Mouse (Mus musculus): ENCODE results near the gene Hlf.
A peak's percentile ranks its signal among the peaks of the same experiment; 100 is the strongest.

Hlf gene

GRCm38 (mm10) chr11:90370789-90371291 lies 19.9 kb downstream of the Hlf start:
- DNase-seq (ENCODE audit: low spot score in 2 of 2): no peak

GRCm38 (mm10) chr11:90370367-90370766 lies 20.3 kb downstream of the Hlf start:
- no peak for DNase-seq (ENCODE audit: low spot score in 2 of 2)

GRCm38 (mm10) chr11:90369605-90370004 lies 21.1 kb downstream of the Hlf start:
- DNase-seq (ENCODE audit: low spot score in 2 of 2): peak; percentile 68 to 90

- no peak for DNase-seq (ENCODE audit: low spot score in 2 of 2)
Observed at GRCm38 (mm10) chr11:90369115-90369514, 21.6 kb downstream of the Hlf start.

DNA sequence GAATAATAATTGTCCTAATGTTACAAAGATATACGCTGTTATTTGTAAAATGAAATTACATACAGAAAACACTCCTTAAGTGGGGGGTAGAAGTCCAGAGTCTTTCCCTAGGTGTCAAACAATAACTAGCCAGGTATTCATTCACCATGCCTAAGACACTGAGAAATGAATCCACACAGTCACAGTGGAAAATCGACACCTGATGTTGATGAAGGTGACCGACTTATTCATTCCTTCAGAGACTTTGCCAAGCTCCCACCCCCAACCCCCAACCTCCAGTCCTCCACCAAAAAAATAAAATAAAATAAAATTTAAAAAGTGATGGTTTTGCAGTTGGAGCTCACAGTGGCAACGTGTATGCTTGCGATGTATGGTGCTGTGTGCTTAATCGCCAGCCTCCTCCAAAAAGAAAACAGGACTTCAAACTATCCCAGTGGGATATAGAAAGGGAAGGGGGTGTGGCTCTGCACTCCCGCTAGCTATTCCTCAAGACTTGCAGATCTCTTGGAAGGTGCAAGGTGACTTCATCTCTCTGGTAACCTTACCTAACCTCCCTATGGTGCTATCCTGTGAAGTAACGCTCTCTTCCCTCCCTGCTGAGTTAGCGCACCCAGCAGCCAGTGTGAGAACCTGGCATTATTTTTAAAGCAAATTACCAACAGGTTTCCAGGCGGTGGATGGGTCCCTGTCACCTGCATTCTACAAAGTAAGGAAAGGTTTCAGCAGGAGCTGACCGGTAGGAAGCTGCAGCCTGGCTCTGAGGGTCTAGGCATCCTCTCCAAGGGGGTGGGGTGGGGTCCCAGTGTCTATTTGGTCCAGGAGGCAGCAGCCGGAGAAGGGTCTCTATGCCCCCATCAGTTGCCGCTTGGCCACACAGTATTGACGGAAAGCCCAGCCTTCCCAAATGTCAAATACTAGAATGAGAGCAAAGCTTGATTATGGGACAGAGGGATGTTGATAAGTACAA lies 22.5 kb downstream of the Hlf start:
- DNase-seq (ENCODE audit: low spot score in 2 of 2): no peak

DNA sequence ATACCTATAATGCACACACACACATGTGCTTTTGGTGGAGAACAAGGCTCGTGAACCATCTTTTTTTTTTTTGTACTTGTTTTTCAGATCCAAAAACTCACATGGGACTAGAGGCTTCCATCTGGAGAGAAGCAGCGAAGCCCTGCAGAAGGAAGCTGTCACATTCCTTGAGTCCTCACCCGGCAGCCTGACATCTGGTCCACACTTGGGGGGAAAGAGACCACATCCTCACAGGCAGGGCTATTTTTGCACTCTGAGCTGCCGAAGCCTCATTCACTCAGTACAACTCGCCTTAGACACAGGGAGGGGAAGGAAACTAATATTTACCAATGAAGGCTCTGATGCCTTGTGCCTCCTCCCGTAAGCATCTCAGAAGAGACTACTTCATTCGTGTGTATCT lies 25.8 kb downstream of the Hlf start:
- no peak for DNase-seq (ENCODE audit: low spot score in 2 of 2)

DNA sequence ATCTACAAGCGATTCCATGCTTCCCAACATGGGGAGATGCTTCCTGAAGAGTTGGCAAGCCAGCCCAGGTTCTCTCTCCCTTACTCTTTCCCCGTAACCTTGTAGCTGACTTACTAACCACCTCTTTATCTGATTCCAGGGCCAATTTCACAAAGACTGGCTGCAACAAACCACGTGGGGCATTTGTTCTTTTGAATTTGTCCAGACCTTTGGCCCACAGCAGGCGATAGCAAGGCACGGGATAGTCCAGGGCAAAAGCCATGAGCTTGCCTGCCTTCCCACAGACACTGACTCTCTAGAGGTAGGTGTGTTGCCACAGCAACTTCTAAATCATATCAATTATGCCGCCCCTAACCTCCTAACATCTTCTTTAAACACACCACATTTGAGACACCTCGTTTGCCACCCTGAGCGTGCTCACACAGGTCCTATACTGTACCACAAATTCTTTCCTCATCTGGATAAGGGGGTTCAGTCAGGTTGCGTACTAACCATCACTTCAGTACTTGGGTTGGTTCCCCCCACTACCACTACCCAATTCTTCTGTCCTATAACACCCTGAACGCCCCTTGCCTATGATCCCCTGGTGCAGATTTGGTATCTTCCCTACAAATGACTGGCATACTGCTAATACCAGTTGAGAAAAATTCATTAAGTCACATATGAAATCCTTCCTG lies 26.7 kb downstream of the Hlf start:
- DNase-seq (ENCODE audit: low spot score in 2 of 2): no peak

GRCm38 (mm10) chr11:90363406-90363805 lies 27.3 kb downstream of the Hlf start:
- DNase-seq (ENCODE audit: low spot score in 2 of 2): no peak

GRCm38 (mm10) chr11:90360536-90360935 lies 30.2 kb downstream of the Hlf start:
- DNase-seq (ENCODE audit: low spot score in 2 of 2): no peak

DNA sequence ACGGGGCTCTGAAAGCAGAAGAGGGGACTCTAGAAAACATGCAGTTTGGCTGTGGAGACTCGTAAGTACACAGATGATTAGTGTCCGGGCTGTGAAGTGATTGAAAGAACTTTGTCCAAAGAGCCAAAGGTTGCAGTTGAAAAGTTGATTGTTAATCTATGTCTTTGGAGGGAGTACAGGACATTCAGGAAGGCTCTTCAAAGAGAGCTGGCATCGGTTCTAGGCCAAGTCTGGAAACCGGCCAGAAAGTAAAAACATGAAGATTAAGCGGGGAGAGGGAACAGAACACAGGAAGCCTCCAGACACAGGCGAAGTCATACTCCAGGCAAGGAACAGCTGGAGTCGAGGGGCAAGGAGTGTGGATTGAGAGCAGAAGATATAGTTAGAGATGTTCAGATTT lies 32.6 kb downstream of the Hlf start:
- DNase-seq (ENCODE audit: low spot score in 2 of 2): peak in 1 of 2 experiments; percentile 58

DNA sequence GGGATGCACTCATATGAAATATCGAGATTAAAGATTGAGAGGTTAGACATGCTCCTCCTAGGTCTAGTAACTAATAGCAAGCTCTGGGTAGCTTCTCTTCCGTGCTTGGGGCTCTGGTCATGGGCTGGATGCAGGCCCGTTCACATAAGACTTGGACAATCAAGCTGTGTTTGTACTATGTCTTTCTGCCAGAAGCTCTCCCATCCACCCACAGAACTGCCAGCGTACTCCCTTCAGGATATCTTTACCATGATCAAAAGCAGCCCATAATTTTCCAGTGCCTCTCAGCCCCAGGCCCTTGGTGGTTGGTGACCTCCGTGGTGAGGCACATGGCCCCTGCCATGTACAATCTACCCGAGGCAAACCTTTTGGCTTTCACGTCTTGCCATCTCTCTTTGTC lies 33.3 kb downstream of the Hlf start:
- DNase-seq (ENCODE audit: low spot score in 2 of 2): no peak

- no peak for DNase-seq (ENCODE audit: low spot score in 2 of 2)
Observed at GRCm38 (mm10) chr11:90356495-90357304, 34.0 kb downstream of the Hlf start.

DNA sequence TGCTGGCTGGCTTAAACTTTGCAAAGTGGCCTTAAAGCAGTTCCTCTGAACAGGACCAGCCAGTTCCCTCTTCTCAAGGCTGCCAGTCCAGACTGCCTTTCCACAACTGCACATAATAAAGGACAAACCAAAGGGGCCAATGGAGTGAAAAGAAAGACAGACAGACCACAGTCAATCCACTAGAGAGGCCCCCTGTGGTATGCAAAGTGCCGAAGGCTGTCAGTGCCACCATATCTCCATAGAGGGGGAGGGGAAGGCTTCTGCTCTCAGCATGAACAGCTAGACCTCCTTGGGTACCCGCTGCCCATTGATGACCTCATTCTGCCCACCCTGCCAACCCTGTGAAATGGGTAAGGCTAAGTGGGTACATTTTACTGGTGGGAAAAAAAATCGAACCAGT lies 34.7 kb downstream of the Hlf start:
- DNase-seq (ENCODE audit: low spot score in 2 of 2): no peak

- peak; percentile 70 to 85 for DNase-seq (ENCODE audit: low spot score in 2 of 2)
Observed at GRCm38 (mm10) chr11:90355270-90355681, 35.4 kb downstream of the Hlf start.

- no peak for DNase-seq (ENCODE audit: low spot score in 2 of 2)
Observed at GRCm38 (mm10) chr11:90352696-90353095, 38.0 kb downstream of the Hlf start.

- no peak for DNase-seq (ENCODE audit: low spot score in 2 of 2)
Observed at GRCm38 (mm10) chr11:90350153-90350512, 40.6 kb downstream of the Hlf start.

DNA sequence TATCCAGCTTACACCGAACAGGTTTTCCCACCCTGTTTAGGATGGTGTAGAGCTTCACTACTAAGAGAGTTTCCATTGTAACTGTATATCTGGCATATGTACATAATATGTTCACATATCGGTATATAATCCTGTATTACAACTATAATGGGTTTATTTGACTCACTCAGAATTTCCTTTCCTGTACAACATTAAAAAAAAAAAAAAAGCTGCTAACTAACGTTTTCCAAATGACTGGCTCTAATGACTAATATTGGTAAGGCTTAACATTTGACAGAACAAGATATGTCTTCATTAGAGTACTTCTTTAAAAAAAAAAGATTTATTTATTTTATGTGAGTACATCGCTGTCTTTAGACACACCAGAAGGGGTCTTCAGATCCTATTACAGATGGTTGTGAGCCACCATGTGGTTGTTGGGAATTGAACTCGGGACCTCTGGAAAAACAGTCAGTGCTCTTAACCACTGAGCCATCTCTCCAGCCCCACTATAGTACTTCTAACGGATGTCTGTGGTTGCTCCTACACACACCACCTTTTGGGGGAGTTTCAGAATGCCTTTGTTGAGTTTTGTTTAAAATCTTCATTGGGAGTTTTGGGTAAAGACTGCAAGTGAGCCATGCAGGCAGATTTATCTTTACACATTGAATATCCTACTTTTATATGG lies 41.1 kb downstream of the Hlf start:
- no peak for DNase-seq (ENCODE audit: low spot score in 2 of 2)

DNA sequence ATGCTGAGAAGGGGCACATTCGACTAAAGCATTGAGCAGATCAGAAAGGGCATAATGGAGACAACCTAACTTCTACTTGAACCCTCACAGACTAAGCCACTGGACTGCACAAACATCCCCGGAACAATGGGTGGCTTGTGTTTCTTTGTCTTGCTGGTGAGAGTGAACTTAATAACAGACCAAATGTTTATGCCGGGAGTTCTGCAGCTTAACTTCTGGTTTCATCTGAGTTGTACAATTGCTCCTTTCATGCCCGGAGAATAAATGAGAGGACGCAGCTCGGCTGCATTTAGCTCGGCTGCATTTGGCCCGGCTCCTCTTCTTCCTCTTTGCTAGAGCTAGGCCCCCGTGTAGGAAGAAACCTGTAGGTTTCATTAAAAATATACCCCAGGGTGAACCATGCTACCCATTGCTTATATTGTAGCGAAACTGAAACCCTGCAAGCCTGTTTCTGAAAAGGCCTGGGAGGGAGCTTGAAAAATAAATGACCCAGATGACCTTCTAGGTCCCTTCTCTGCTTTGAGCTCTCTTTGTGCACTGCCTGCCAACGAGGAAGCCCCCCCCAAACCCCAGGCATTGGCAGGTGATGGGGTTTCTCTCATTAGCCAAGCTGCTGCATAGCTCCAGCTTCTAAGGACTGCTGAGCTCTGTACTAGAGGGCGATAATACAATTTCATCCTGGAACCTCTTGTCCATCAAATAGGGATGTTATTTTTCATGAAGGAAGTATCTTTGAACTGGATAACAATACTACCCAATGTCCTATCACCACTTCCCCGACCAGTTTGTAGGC lies 42.8 kb downstream of the Hlf start:
- no peak for DNase-seq (ENCODE audit: low spot score in 2 of 2)

GRCm38 (mm10) chr11:90345746-90346145 lies 44.9 kb downstream of the Hlf start:
- DNase-seq (ENCODE audit: low spot score in 2 of 2): no peak

- no peak for DNase-seq (ENCODE audit: low spot score in 2 of 2)
Observed at GRCm38 (mm10) chr11:90342858-90343257, 47.8 kb downstream of the Hlf start.

- DNase-seq (ENCODE audit: low spot score in 2 of 2): no peak
Observed at GRCm38 (mm10) chr11:90342267-90342666, 48.4 kb downstream of the Hlf start.
